Mouse (Mus musculus) forebrain, embryonic 13.5 days (tissue): ENCODE measurements at regions not wholly inside any gene's neighbourhood (a gene's known extent, or its start where the extent isn't known, plus 50 kb on each side); places are given as distances from the start of the nearest gene placed in this dataset.

Experiments used
- ATAC-seq: fragments of 200-750 bp; cut with Nextera tagmentation; 2 replicates; pipeline ENCODE4 v1.8.0; 2017
- H3K27ac ChIP-seq: fragments of 300-500 bp; sonication (generic); 2 replicates; pipeline ENCODE4 v1.5.1; 2015; ENCODE audit warnings: inconsistent platforms, mild to moderate bottlenecking, moderate library complexity
- H3K27me3 ChIP-seq: fragments of 300-500 bp; sonication (generic); 2 replicates; pipeline ENCODE4 v1.6.1; 2015; ENCODE audit warnings: mild to moderate bottlenecking, inconsistent platforms
- H3K36me3 ChIP-seq: fragments of 300-500 bp; sonication (generic); 2 replicates; pipeline ENCODE4 v1.6.1; 2015; ENCODE audit warnings: mild to moderate bottlenecking, inconsistent platforms; ENCODE audit not compliant: poor library complexity, severe bottlenecking
- H3K4me1 ChIP-seq: fragments of 300-500 bp; sonication (generic); 2 replicates; pipeline ENCODE4 v1.6.1; 2015; ENCODE audit warnings: inconsistent platforms
- H3K4me2 ChIP-seq: fragments of 300-500 bp; sonication (generic); 2 replicates; pipeline ENCODE4 v1.6.1; 2015; ENCODE audit warnings: inconsistent platforms, mild to moderate bottlenecking, moderate library complexity
- H3K4me3 ChIP-seq: fragments of 300-500 bp; sonication (generic); 2 replicates; pipeline ENCODE4 v1.5.1; 2015; ENCODE audit warnings: mild to moderate bottlenecking, inconsistent platforms
- H3K9ac ChIP-seq: fragments of 300-500 bp; sonication (generic); 2 replicates; pipeline ENCODE4 v1.6.1; 2015; ENCODE audit warnings: mild to moderate bottlenecking, inconsistent platforms
- H3K9me3 ChIP-seq: fragments of 300-500 bp; sonication (generic); replicated peaks from 2 replicates; pipeline ENCODE4 v1.6.1; 2016; ENCODE audit warnings: inconsistent platforms
- WGBS: fragments of 180-500 bp; shearing (Covaris S2); methylation state at CpG from one replicate; pipeline ENCODE4 v1.1.7; 2015; 5-methylcytosine and 5-hydroxymethylcytosine counted together

DNA sequence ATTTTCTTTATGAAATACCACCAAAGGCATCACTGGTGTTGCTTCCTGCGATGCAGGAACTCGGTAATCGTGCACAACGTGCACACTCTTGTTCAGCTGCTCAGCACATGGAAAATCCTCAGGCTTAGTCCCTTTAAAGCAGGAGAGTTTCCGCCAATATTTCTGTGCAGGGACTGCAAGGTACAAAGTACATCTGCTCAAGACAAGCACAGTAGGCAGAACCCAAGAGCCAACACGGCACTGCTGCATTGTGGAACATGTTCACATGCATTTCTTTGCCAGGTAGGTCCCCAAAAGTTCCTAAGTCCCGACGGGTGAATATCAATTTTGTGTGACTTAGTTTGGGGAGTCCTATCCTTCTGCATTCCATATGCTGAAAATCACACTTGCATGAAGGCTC, 808.0 kb upstream of the Pou3f3 start:
- no peaks in the 10 kb centered on the region for H3K36me3 ChIP-seq
- WGBS, result 89% methylated on average over 8 of the region's 8 CpGs
- peak overlapping the region; percentile 75; the same call in 1 of the 2 replicates for H3K27ac ChIP-seq

DNA sequence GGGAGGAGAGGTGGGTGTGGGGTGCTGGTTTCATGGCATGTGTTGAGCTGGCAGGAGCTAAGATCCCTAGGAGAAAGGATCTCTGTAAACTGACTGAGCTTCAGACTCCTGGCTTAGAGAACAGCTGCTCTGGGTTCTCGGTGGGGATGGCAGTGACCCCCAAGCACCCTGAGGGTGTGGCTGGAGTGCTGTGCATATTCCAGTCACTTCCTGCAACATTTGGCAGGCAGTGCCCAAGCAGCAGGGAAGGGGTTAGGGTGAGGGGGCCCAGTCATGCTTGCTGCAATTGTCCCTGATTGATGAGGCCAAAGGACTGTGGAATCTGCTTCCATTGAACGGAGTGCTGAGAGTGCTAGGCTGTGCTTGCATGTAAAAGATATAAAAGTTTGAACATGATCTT, 807.4 kb upstream of the Pou3f3 start:
- no peak overlapping the region for H3K9ac ChIP-seq
- peak; percentile 46; the same call in 1 of the 2 replicates for ATAC-seq
- H3K4me1 ChIP-seq, result peaks cover 51% of the 10 kb centered on the region
- no peaks in the 10 kb centered on the region; the same call in 1 of the 2 replicates for H3K27me3 ChIP-seq
- no peak overlapping the region for H3K4me3 ChIP-seq
- peak overlapping the region; percentile 75 for H3K27ac ChIP-seq
- no peaks in the 10 kb centered on the region for H3K9me3 ChIP-seq
- H3K4me2 ChIP-seq, result peak overlapping the region; percentile 8; the same call in 1 of the 2 replicates
- H3K36me3 ChIP-seq, result no peaks in the 10 kb centered on the region
- 1% methylated on average over 2 of the region's 2 CpGs for WGBS

More for the DNA sequence above, 808.0 kb upstream of the Pou3f3 start:
- no peak overlapping the region for H3K4me2 ChIP-seq
- no peak overlapping the region for H3K4me3 ChIP-seq
- H3K4me1 ChIP-seq, result peaks cover 47% of the 10 kb centered on the region
- no peaks in the 10 kb centered on the region; the same call in 1 of the 2 replicates for H3K27me3 ChIP-seq
- no peaks in the 10 kb centered on the region for H3K9me3 ChIP-seq
- H3K9ac ChIP-seq, result no peak overlapping the region
- ATAC-seq, result no peak

DNA sequence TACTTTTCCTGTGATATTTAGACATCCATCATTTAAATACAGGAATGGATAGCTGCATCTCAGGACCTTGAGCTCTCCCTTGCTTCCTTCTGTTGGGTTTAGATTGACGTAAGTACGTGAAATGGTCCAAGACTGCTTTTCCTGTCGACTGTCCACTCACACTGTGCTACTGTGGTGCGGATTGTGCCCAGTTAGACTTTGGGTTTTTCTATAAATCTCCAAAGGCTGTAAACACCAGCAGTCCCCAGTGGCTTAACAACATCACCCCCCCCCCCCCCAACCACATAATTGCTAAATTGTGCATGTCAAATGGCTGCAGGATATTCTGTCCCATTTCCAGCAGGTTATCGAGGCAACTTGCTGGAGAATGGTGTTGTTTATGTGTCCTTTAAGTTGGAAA, 806.6 kb upstream of the Pou3f3 start:
- Histone ChIP-seq H3K36me3 (no peaks in the 10 kb centered on the region), H3K4me1 (peaks cover 51% of the 10 kb centered on the region), H3K9me3 (no peaks in the 10 kb centered on the region), H3K4me2 (peak overlapping the region; percentile 14; the same call in 1 of the 2 replicates), H3K27me3 (no peaks in the 10 kb centered on the region; the same call in 1 of the 2 replicates), H3K4me3 (no peak overlapping the region), H3K27ac (no peak overlapping the region; the same call in 1 of the 2 replicates), H3K9ac (no peak overlapping the region)
- no peak for ATAC-seq
- 34% methylated on average over 5 of the region's 5 CpGs for WGBS

GRCm38 (mm10) chr1:41889940-41890339, 805.6 kb upstream of the Pou3f3 start:
- Histone ChIP-seq H3K4me2 (peak overlapping the region; percentile 55; the same call in 1 of the 2 replicates), H3K9ac (no peak overlapping the region), H3K36me3 (no peaks in the 10 kb centered on the region), H3K4me3 (no peak overlapping the region), H3K9me3 (no peaks in the 10 kb centered on the region), H3K27me3 (no peaks in the 10 kb centered on the region; the same call in 1 of the 2 replicates), H3K4me1 (peaks cover 51% of the 10 kb centered on the region), H3K27ac (peak overlapping the region; percentile 90; the same call in 1 of the 2 replicates)
- no peak for ATAC-seq
- WGBS, result 48% methylated on average over 6 of the region's 6 CpGs

DNA sequence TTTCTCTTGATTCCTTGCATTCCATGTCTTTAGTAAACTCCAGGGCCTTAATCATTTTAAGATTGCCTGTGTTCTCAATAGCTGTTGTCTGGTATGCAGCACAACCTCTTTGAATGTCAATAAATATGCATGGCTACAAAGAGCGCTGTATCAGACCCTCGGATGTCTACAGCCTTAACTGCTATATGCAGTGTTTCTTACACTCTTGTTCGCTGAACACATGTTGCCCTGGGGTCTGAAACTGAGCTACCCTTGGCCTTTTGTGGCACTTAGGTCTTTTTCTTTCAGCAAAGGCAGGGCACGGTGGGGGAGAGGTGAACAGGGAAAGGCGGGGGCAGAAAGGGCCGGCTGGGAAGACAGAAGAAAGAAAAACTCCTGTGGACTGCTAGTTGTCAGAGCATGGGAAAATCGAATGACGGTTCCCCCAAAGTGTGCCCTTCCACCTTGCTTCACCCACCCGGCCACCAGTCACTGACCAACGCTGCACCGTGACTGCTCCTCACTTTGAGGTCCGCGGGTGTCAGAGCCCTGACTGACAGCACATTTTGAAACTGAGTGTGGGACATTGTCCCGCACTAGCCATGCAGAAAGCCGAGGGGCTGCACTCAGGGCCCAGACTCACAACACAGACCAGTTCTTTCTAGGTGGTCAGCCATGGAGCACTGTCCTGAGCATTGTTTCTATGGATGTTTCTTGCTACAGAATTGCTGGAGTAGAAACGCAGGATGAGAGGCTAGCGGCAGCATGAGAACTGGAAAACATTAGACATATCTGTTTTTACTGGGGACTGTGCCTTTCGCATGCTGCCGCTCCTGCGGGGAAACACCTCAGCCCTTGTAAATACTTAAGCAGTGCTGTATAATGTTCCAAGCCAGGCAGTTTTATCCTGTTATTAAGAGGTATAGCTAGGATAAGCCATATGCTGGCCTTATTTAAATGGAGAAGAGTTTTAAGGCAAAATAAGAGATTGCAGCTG, 804.6 kb upstream of the Pou3f3 start:
- Histone ChIP-seq H3K4me1 (peaks cover 51% of the 10 kb centered on the region), H3K36me3 (no peaks in the 10 kb centered on the region), H3K4me2 (peak overlapping the region; percentile 55), H3K9me3 (no peaks in the 10 kb centered on the region), H3K27me3 (no peaks in the 10 kb centered on the region), H3K4me3 (peak overlapping the region; percentile 6; the same call in 1 of the 2 replicates), H3K9ac (peak overlapping the region; percentile 56), H3K27ac (peak overlapping the region; percentile 90)
- 18% methylated on average over 20 of the region's 20 CpGs for WGBS
- ATAC-seq, result peak; percentile 50

GRCm38 (mm10) chr1:41891730-41892129, 803.8 kb upstream of the Pou3f3 start:
- peak overlapping the region; percentile 90 for H3K27ac ChIP-seq
- no peaks in the 10 kb centered on the region for H3K27me3 ChIP-seq
- ATAC-seq, result peak; percentile 50; the same call in 1 of the 2 replicates
- WGBS, result 15% methylated on average over 11 of the region's 11 CpGs
- H3K4me2 ChIP-seq, result peak overlapping the region; percentile 55
- no peaks in the 10 kb centered on the region for H3K9me3 ChIP-seq
- no peak overlapping the region for H3K4me3 ChIP-seq
- peaks cover 51% of the 10 kb centered on the region for H3K4me1 ChIP-seq
- H3K9ac ChIP-seq, result peak overlapping the region; percentile 27; the same call in 1 of the 2 replicates
- H3K36me3 ChIP-seq, result no peaks in the 10 kb centered on the region

DNA sequence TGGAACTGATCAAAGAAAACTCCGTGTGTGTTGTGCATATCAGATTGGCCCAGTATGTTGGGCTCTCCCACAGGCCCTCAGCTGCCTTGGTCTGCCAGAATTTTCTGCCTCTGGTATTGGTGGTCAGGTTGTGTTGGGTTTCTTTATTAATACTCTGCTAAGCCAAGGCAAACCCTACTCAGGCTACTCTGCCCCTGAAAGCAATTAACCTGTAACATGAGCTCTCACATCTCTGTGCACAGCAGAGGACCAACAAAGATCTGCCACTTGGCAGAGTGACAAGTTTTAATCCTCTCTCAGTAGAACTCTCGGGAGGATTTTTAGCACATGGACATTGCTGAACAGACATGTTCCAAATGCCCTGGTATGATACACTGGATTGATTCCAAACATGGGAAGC, 803.2 kb upstream of the Pou3f3 start:
- Histone ChIP-seq H3K9me3 (no peaks in the 10 kb centered on the region), H3K4me1 (peaks cover 51% of the 10 kb centered on the region), H3K36me3 (no peaks in the 10 kb centered on the region), H3K27ac (peak overlapping the region; percentile 90), H3K4me2 (peak overlapping the region; percentile 55), H3K27me3 (no peaks in the 10 kb centered on the region), H3K9ac (no peak overlapping the region), H3K4me3 (no peak overlapping the region)
- ATAC-seq, result peak; percentile 37; the same call in 1 of the 2 replicates
- 16% methylated on average over 2 of the region's 2 CpGs for WGBS

- Histone ChIP-seq H3K9ac (no peak overlapping the region), H3K4me1 (peaks cover under 1% of the 10 kb centered on the region; the same call in 1 of the 2 replicates), H3K36me3 (no peaks in the 10 kb centered on the region), H3K27me3 (no peaks in the 10 kb centered on the region), H3K9me3 (no peaks in the 10 kb centered on the region), H3K4me2 (no peak overlapping the region), H3K27ac (no peak overlapping the region), H3K4me3 (no peak overlapping the region)
- 64% methylated on average over 4 of the region's 4 CpGs for WGBS
- ATAC-seq, result peak; percentile 68
Measured at GRCm38 (mm10) chr1:41897768-41898330, 797.7 kb upstream of the Pou3f3 start.

- H3K27ac ChIP-seq, result no peak overlapping the region
- WGBS, result 93% methylated on average over 6 of the region's 6 CpGs
- H3K4me3 ChIP-seq, result no peak overlapping the region
Measured at GRCm38 (mm10) chr1:41900370-41900769, 795.2 kb upstream of the Pou3f3 start.

DNA sequence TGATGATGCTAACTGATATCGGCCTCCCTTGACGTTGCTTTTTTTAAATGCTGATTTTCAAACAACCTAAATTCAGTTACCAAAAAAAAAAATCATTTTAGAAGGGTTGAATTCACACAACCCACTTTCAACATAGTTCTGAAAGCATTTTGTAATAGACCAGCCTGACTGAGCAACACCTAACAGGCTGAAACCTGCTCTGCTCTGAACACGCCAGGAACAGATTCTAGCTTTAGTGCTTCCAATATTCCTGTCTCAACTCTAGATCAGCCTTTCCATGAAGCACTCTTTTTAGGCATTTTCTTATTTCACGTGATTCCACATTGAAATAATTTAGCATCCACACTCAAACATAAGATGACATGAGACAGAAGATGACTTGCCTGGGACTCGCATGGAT, 789.6 kb upstream of the Pou3f3 start:
- H3K9ac ChIP-seq, result no peak overlapping the region
- no peak overlapping the region for H3K4me3 ChIP-seq
- no peaks in the 10 kb centered on the region for H3K36me3 ChIP-seq
- no peak overlapping the region for H3K4me2 ChIP-seq
- WGBS, result 86% methylated on average over 5 of the region's 5 CpGs
- no peak for ATAC-seq
- H3K27ac ChIP-seq, result no peak overlapping the region
- H3K9me3 ChIP-seq, result no peaks in the 10 kb centered on the region
- no peaks in the 10 kb centered on the region for H3K4me1 ChIP-seq
- H3K27me3 ChIP-seq, result no peaks in the 10 kb centered on the region

More at GRCm38 (mm10) chr1:41900370-41900769, 795.2 kb upstream of the Pou3f3 start:
- Histone ChIP-seq H3K27me3 (no peaks in the 10 kb centered on the region), H3K36me3 (no peaks in the 10 kb centered on the region), H3K4me1 (no peaks in the 10 kb centered on the region), H3K4me2 (no peak overlapping the region), H3K9me3 (no peaks in the 10 kb centered on the region), H3K9ac (no peak overlapping the region)
- no peak for ATAC-seq

DNA sequence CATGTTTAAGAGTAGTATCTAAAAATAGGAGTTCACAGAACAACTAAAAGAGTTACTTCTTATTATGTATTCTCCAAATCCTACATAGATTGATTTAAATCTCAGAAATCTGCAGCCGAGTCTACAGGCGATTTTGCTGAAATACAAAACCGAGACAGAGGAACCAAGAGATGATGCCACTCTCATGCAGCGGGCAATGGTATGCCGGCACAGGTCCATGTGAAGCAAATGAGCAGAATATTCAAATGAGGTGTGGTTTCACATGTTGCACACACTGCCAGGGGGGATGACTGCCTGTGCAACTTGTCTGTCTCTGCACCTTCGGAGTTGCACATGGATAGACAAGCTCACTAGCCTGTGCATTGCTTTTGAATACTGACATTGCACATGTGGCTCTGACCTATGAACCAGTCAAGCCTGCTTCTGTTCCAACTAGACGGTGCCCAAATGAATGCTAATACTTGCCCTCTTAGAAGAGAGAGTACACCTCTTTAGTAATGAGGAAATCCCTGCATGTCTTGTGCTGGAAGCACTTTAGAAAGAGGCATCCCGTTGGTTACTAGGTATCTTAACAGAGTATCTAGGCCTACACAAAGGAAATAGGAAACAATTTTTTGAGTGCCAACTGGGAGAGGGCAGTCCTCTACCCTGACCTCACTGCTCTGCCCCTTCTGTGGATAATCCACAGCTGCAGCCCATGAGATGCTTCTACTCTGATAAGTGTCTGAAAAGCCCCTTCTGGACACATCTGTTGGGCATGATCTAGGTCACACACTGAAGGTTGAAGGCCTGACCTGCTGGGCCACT, 787.4 kb upstream of the Pou3f3 start:
- no peak for ATAC-seq
- Histone ChIP-seq H3K9me3 (no peaks in the 10 kb centered on the region), H3K4me1 (no peaks in the 10 kb centered on the region), H3K4me2 (no peak overlapping the region), H3K36me3 (no peaks in the 10 kb centered on the region), H3K27ac (no peak overlapping the region), H3K27me3 (no peaks in the 10 kb centered on the region), H3K9ac (no peak overlapping the region), H3K4me3 (no peak overlapping the region)
- 88% methylated on average over 8 of the region's 8 CpGs for WGBS
